Mouse (Mus musculus): ENCODE results near the gene Spred2. TPM values are rescaled to one million over a fixed set of nuclear protein-coding genes. Genes with fewer than 3 reads are reported as not detected.

The Spred2 gene
- total and polyA plus RNA-seq, 3 experiments, result 7.8 to 76.0 (median 25.9) TPM

DNA sequence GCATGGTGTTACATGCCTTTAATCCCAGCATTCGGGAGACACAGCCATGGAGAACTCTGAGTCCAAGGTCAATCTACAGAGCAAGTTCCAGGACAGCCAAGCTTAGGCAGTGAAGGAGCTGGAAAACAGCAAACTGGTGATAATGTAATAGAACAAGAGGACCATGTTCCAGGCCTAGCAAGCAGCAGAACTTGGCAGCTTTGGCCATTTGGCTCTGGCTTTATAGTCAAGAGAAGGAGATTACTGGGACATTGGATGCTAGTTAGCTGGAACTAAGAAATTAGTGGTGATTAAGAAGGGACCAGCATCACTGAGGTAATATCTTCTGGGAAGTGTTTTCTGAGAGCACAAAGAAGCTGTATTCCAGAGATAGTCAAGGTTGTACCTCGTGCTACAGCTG, 42.8 kb upstream of the Spred2 start:
- Histone ChIP-seq H3K36me3 (ENCODE audit: control insufficient read depth in 1 of 2, insufficient read depth in 2 of 2, low read length in 2 of 2) (no peaks in the 10 kb centered on the region), H3K79me2 (ENCODE audit: control insufficient read depth, insufficient read depth, low read length, poor library complexity) (no peaks in the 10 kb centered on the region), H3K4me1 (ENCODE audit: control insufficient read depth in 1 of 2, insufficient read depth in 2 of 2, low read length in 2 of 2) (no peaks in the 10 kb centered on the region), H3K27me3 (ENCODE audit: control insufficient read depth in 1 of 2, insufficient read depth in 2 of 2, low read length in 2 of 2) (peaks cover 19 to 22% of the 10 kb centered on the region in 2 experiments), H3K9ac (ENCODE audit: control insufficient read depth, low read depth, low read length, poor library complexity, severe bottlenecking) (no peak overlapping the region), H3K27ac (ENCODE audit: control insufficient read depth, low read depth, low read length) (no peak overlapping the region), H3K4me3 (ENCODE audit: control insufficient read depth in 1 of 2, insufficient read depth in 1 of 2, low read depth in 2 of 2, low read length in 2 of 2) (no peak overlapping the region), H3K9me3 (replicated peaks; ENCODE audit: insufficient read depth, low read length) (no peaks in the 10 kb centered on the region)
- no peak for TF ChIP-seq HCFC1 (IDR thresholded peaks at IDR 0.05; ENCODE audit: low read depth, low read length)
- TF ChIP-seq RCOR1 (IDR thresholded peaks at IDR 0.05; ENCODE audit: low read depth, low read length), result no peak
- no peak for TF ChIP-seq CHD2 (IDR thresholded peaks at IDR 0.05; ENCODE audit: low read length)
- no peak for TF ChIP-seq CTCF (IDR thresholded peaks at IDR 0.05 in 2 of 3, conservative IDR thresholded peaks at IDR 0.05 in 1 of 3; ENCODE audit: control insufficient read depth in 1 of 3, insufficient read depth in 1 of 3, low read depth in 2 of 3, low read length in 3 of 3, poor library complexity in 1 of 3, severe bottlenecking in 1 of 3)
- TF ChIP-seq KAT2A (conservative IDR thresholded peaks at IDR 0.05; ENCODE audit: low read depth, low read length), result no peak
- TF ChIP-seq MAZ (IDR thresholded peaks at IDR 0.05; ENCODE audit: low read depth, low read length), result no peak
- no peak for TF ChIP-seq ELF1 (IDR thresholded peaks at IDR 0.05; ENCODE audit: low read depth, low read length)
- no peak for TF ChIP-seq MYC (IDR thresholded peaks at IDR 0.05; ENCODE audit: low read depth, low read length)
- TF ChIP-seq ETS1 (IDR thresholded peaks at IDR 0.05; ENCODE audit: low read depth, low read length), result no peak
- TF ChIP-seq USF2 (IDR thresholded peaks at IDR 0.05; ENCODE audit: borderline replicate concordance in 1 of 2, insufficient read depth in 1 of 2, low read depth in 1 of 2, low read length in 2 of 2), result no peak
- no peak for TF ChIP-seq TAL1 (IDR thresholded peaks at IDR 0.05; ENCODE audit: low read length)
- TF ChIP-seq NRF1 (IDR thresholded peaks at IDR 0.05; ENCODE audit: insufficient read depth, low read depth, low read length, poor library complexity, severe bottlenecking), result no peak
- no peak for TF ChIP-seq BHLHE40 (IDR thresholded peaks at IDR 0.05; ENCODE audit: borderline replicate concordance, low read depth, low read length)
- no peak for TF ChIP-seq MAX (IDR thresholded peaks at IDR 0.05; ENCODE audit: low read length)
- TF ChIP-seq E2F4 (IDR thresholded peaks at IDR 0.05; ENCODE audit: borderline replicate concordance, low read depth, low read length), result no peak
- TF ChIP-seq ZMIZ1 (IDR thresholded peaks at IDR 0.05; ENCODE audit: low read depth, low read length), result no peak
- TF ChIP-seq ZNF384 (IDR thresholded peaks at IDR 0.05; ENCODE audit: low read depth, low read length), result no peak
- no peak for DNase-seq (ENCODE audit: low read depth, low spot score)

DNA sequence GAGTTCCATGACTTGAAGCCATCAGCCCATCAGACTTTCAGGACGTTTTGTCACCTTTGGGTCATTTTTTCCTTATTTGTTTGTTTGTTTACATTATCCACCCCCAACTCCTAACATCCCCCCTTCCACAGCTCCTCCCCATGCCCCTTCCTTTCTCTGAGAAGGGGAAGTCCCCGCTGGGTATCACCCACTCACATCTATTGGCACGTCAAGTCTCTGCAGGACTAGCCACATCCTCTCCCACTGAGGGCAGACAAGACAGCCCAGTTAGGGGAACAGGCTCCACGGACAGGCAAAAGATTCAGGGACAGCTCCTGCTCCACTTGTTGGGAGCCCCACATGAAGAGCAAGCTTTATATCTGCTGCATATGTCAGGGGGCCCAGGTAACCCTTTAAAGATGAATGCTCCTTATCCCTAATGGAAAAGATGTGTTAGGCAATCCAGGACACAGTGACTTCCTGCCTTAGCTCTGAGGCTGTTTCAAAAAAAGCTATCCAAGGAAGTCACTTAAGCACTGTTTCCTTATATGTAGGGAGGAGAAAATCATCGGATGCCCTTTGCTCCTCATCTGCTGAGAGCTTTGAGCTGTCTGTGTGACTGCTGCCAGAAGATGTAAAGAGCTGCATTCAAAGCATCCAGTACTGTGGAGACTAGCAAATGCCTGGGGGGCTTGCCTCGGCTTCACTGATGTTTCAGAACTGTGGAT, 33.3 kb upstream of the Spred2 start:
- no peaks in the 10 kb centered on the region for H3K79me2 ChIP-seq (ENCODE audit: control insufficient read depth, insufficient read depth, low read length, poor library complexity)
- H3K9ac ChIP-seq (ENCODE audit: control insufficient read depth, low read depth, low read length, poor library complexity, severe bottlenecking), result no peak overlapping the region
- no peak overlapping the region for H3K4me3 ChIP-seq (ENCODE audit: control insufficient read depth in 1 of 2, insufficient read depth in 1 of 2, low read depth in 2 of 2, low read length in 2 of 2)
- H3K4me1 ChIP-seq (ENCODE audit: control insufficient read depth in 1 of 2, insufficient read depth in 2 of 2, low read length in 2 of 2), result no peaks in the 10 kb centered on the region; a peak in 1 of 4 replicates
- DNase-seq (ENCODE audit: low read depth, low spot score), result peak; percentile 32
- no peak overlapping the region for H3K27ac ChIP-seq (ENCODE audit: control insufficient read depth, low read depth, low read length)
- H3K27me3 ChIP-seq (ENCODE audit: control insufficient read depth in 1 of 2, insufficient read depth in 2 of 2, low read length in 2 of 2), result peaks cover 7 to 11% of the 10 kb centered on the region in 2 experiments
- H3K36me3 ChIP-seq (ENCODE audit: control insufficient read depth in 1 of 2, insufficient read depth in 2 of 2, low read length in 2 of 2), result no peaks in the 10 kb centered on the region
- H3K9me3 ChIP-seq (replicated peaks; ENCODE audit: insufficient read depth, low read length), result no peaks in the 10 kb centered on the region
- TF ChIP-seq ZC3H11A (IDR thresholded peaks at IDR 0.05; ENCODE audit: low read depth, low read length) (no peak), RCOR1 (IDR thresholded peaks at IDR 0.05; ENCODE audit: low read depth, low read length) (no peak), KAT2A (conservative IDR thresholded peaks at IDR 0.05; ENCODE audit: low read depth, low read length) (no peak), MEF2A (IDR thresholded peaks at IDR 0.05; ENCODE audit: extremely low read depth, insufficient replicate concordance, low read depth, low read length, poor library complexity, severe bottlenecking) (no peak), CTCF (IDR thresholded peaks at IDR 0.05 in 2 of 3, conservative IDR thresholded peaks at IDR 0.05 in 1 of 3; ENCODE audit: control insufficient read depth in 1 of 3, insufficient read depth in 1 of 3, low read depth in 2 of 3, low read length in 3 of 3, poor library complexity in 1 of 3, severe bottlenecking in 1 of 3) (no peak)
